Mouse (Mus musculus): ENCODE measurements around the gene Map3k5.

GRCm38 (mm10) chr10:20157021-20157726 is 222.9 kb downstream of the Map3k5 start:
- TF ChIP-seq CTCF (IDR thresholded peaks at IDR 0.05; ENCODE audit: borderline replicate concordance, insufficient read depth, low read depth, low read length) (no peak), POLR2A (IDR thresholded peaks at IDR 0.05; ENCODE audit: borderline replicate concordance, insufficient read depth, low read length) (no peak)

All from cerebellum, adult 2 months (tissue).